Mouse (Mus musculus) activated CD4-positive, CD25-positive, alpha-beta regulatory T cell (primary cell): ENCODE results near the gene C1rl. TPM values are rescaled to one million over a fixed set of nuclear protein-coding genes. Genes with fewer than 3 reads are reported as not detected.

ENCODE experiments used
- polyA plus RNA-seq, 2 experiments: library from polyadenylated mRNA; unstranded; fragments of 100-300 nt; shearing (Covaris generic); gene quantifications; one replicate each; pipeline ENCODE4 v1.2.1; 2017

The C1rl gene
- not detected for polyA plus RNA-seq

GRCm38 (mm10) chr6:124492842-124493561, at the start of gene C1rl:
Gene C1rl, plus strand, starts transcription at chr6:124493113.

GRCm38 (mm10) chr6:124464305-124465271, 28.3 kb upstream of the C1rl start, which contains the start of gene Clstn3:
Gene Clstn3, minus strand, starts transcription at chr6:124464794.

GRCm38 (mm10) chr6:124512355-124512836, 19.5 kb downstream of the C1rl start, which contains the start of gene C1ra:
Gene C1ra, plus strand, starts transcription at chr6:124512405.

GRCm38 (mm10) chr6:124542284-124542683, 49.4 kb downstream of the C1rl start, which contains the start of gene C1s1:
Gene C1s1, minus strand, starts transcription at chr6:124542359.

Other genes starting within 250 kb of the C1rl start
- under 1 TPM; 0.23 to 0.79 TPM for gene Cd163, start 188.5 kb upstream of the C1rl start, polyA plus RNA-seq
- 10 to 100 TPM; 22.2 to 28.9 TPM for gene Pex5, start 78.0 kb upstream of the C1rl start, polyA plus RNA-seq
- under 1 TPM in 1 of 2 experiments, not detected in 1; 0.61 TPM for gene Clstn3, start 28.3 kb upstream of the C1rl start, polyA plus RNA-seq
- under 1 TPM; 0.17 to 0.53 TPM for gene C1ra, start 19.3 kb downstream of the C1rl start, polyA plus RNA-seq
- gene C1s1, start 49.2 kb downstream of the C1rl start, polyA plus RNA-seq: under 1 TPM in 1 of 2 experiments, not detected in 1; 0.21 TPM
- not detected for gene C1rb, start 77.2 kb downstream of the C1rl start, polyA plus RNA-seq
- not detected for gene C1s2, start 143.0 kb downstream of the C1rl start, polyA plus RNA-seq
- 10 to 100 TPM; 51.5 to 80.2 TPM for gene Lpcat3, start 169.9 kb downstream of the C1rl start, polyA plus RNA-seq
- gene Emg1, start 219.1 kb downstream of the C1rl start, polyA plus RNA-seq: 100 to 1,000 TPM; 250 to 341 TPM
- 100 to 1,000 TPM; 199 to 262 TPM for gene Phb2, start 219.2 kb downstream of the C1rl start, polyA plus RNA-seq
- gene Ptpn6, start 245.6 kb downstream of the C1rl start, polyA plus RNA-seq: 100 to 1,000 TPM; 271 to 272 TPM
- 100 to 1,000 TPM; 443 to 508 TPM for gene Grcc10, start 248.3 kb downstream of the C1rl start, polyA plus RNA-seq